Mouse (Mus musculus) heart, postnatal 4 days (tissue): Measurements from ENCODE around the gene Zfp146. TPM values are rescaled to one million over a fixed set of nuclear protein-coding genes. Genes with fewer than 3 reads are reported as not detected.
"Not testable (repeated sequence)": the region's sequence is repeated elsewhere in the genome, so short reads cannot be mapped to it uniquely, and the experiment has no call there.

Source experiments
- DNase-seq: peaks from one replicate; pipeline ENCODE4 v3.0.0; 2021
- total RNA-seq, 2 experiments: library from RNA; stranded (reverse); gene quantifications; 2 replicates each; pipeline ENCODE4 v1.2.3; 2021

Zfp146 gene
- total RNA-seq, 2 experiments from 2014 or later, result 45.3 to 46.6 TPM

- DNase-seq, result peak; percentile 94
Measured at GRCm38 (mm10) chr7:30121308-30122187, 48.0 kb downstream of the Zfp146 start, which contains the start of gene Zfp382. TSS of gene Zfp382 (plus strand) at chr7:30121942.

DNA sequence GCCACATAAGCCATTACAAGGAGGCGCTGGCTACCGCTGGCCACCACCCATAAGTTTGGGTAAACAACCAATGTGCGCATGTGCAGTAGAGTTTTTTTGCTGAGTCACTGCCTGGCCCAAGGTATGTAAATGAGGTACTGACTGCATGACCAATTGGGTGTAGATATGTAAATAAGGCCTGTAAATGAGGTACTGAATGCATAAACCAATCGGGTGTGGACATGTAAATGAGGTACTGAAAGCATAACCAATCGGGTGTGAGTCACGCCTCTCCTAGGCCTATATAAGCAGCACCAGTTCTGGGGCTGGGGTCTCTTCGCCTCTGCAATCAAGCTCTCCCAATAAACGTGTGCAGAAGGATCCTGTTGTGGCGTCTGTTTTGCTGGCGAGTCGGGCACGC is 51.6 kb downstream of the Zfp146 start:
- DNase-seq, result not testable (repeated sequence)

- no peak for DNase-seq
Measured at GRCm38 (mm10) chr7:30116076-30116475, 53.5 kb downstream of the Zfp146 start.

Other genes starting within 250 kb of the Zfp146 start
- 1 to 10 TPM; 6.5 to 7.1 TPM for gene Zfp74, start 215.7 kb downstream of the Zfp146 start, total RNA-seq
- gene Zfp568, start 185.8 kb downstream of the Zfp146 start, total RNA-seq, result 10 to 100 TPM; 83.8 to 87.0 TPM
- 1 to 10 TPM; 1.8 to 2.1 TPM for gene Zfp14, start 118.4 kb downstream of the Zfp146 start, total RNA-seq
- gene Zfp82, start 96.8 kb downstream of the Zfp146 start, total RNA-seq, result 1 to 10 TPM in 1 of 2 experiments, under 1 TPM in 1; 0.23 to 1.0 TPM
- gene Gm26920, start 79.3 kb downstream of the Zfp146 start, total RNA-seq, result under 1 TPM in 1 of 2 experiments, not detected in 1; 0.74 TPM
- gene Zfp566, start 79.2 kb downstream of the Zfp146 start, total RNA-seq, result 1 to 10 TPM; 2.8 to 3.5 TPM
- gene Zfp260, start 75.0 kb downstream of the Zfp146 start, total RNA-seq, result 10 to 100 TPM; 44.2 to 46.1 TPM
- gene Zfp382, start 47.8 kb downstream of the Zfp146 start, total RNA-seq, result 10 to 100 TPM; 10.5 to 11.0 TPM
- gene Cox7a1, start 14.4 kb upstream of the Zfp146 start, total RNA-seq, result 100 to 1,000 TPM; 693 to 795 TPM
- gene Capns1, start 29.1 kb upstream of the Zfp146 start, total RNA-seq, result 100 to 1,000 TPM; 251 to 261 TPM
- gene Polr2i, start 62.2 kb upstream of the Zfp146 start, total RNA-seq, result 10 to 100 TPM; 61.9 to 70.3 TPM
- 10 to 100 TPM; 77.2 to 78.9 TPM for gene Tbcb, start 62.5 kb upstream of the Zfp146 start, total RNA-seq
- not detected for gene Ovol3, start 66.0 kb upstream of the Zfp146 start, total RNA-seq
- gene Thap8, start 110.3 kb upstream of the Zfp146 start, total RNA-seq, result under 1 TPM; 0.38 to 0.54 TPM
- 10 to 100 TPM in 1 of 2 experiments, 1 to 10 TPM in 1; 9.7 to 12.3 TPM for gene Wdr62, start 110.7 kb upstream of the Zfp146 start, total RNA-seq
- gene Clip3, start 122.0 kb upstream of the Zfp146 start, total RNA-seq, result 10 to 100 TPM; 10.1 to 12.8 TPM
- gene Alkbh6, start 139.0 kb upstream of the Zfp146 start, total RNA-seq, result 10 to 100 TPM; 29.4 to 30.8 TPM
- gene Syne4, start 145.1 kb upstream of the Zfp146 start, total RNA-seq, result 1 to 10 TPM; 1.3 to 3.2 TPM
- under 1 TPM; 0.70 to 0.91 TPM for gene E130208F15Rik, start 152.0 kb upstream of the Zfp146 start, total RNA-seq
- gene Sdhaf1, start 154.1 kb upstream of the Zfp146 start, total RNA-seq, result 10 to 100 TPM; 15.5 to 16.6 TPM
- gene Lrfn3, start 193.0 kb upstream of the Zfp146 start, total RNA-seq, result 1 to 10 TPM; 1.4 to 2.2 TPM
- gene Tyrobp, start 244.0 kb upstream of the Zfp146 start, total RNA-seq, result 10 to 100 TPM; 11.1 to 13.5 TPM